Mouse (Mus musculus) forebrain, embryonic 10.5 days (tissue): ENCODE measurements around the gene Insl6. TPM values are rescaled to one million over a fixed set of nuclear protein-coding genes. Genes with fewer than 3 reads are reported as not detected.
A peak's percentile ranks its signal among the peaks of the same experiment; 100 is the strongest.

Experiments used
- DNase-seq: peaks from one replicate; pipeline ENCODE4 v3.0.0-alpha.2; 2017; ENCODE audit warnings: low spot score; ENCODE audit errors: extremely low spot score
- H3K27ac ChIP-seq: fragments of 300-500 bp; sonication (generic); 2 replicates; pipeline ENCODE4 v1.5.1; 2016; ENCODE audit warnings: mild to moderate bottlenecking
- H3K27me3 ChIP-seq: fragments of 300-500 bp; sonication (generic); 2 replicates; pipeline ENCODE4 v1.6.1; 2016; ENCODE audit warnings: mild to moderate bottlenecking; ENCODE audit not compliant: poor library complexity, severe bottlenecking
- H3K36me3 ChIP-seq: fragments of 300-500 bp; sonication (generic); replicated peaks from 2 replicates; pipeline ENCODE4 v1.6.1; 2016; ENCODE audit warnings: mild to moderate bottlenecking, moderate library complexity
- H3K4me1 ChIP-seq: fragments of 300-500 bp; sonication (generic); 2 replicates; pipeline ENCODE4 v1.6.1; 2016
- H3K4me3 ChIP-seq: fragments of 300-500 bp; sonication (generic); 2 replicates; pipeline ENCODE4 v1.5.1; 2016; ENCODE audit warnings: mild to moderate bottlenecking, moderate library complexity
- H3K9me3 ChIP-seq: fragments of 300-500 bp; sonication (generic); 2 replicates; pipeline ENCODE4 v1.6.1; 2016; ENCODE audit warnings: mild to moderate bottlenecking, moderate library complexity
- WGBS: fragments of 180-500 bp; shearing (Covaris S2); methylation state at CpG from one replicate; pipeline ENCODE4 v1.1.7; 2016; 5-methylcytosine and 5-hydroxymethylcytosine counted together
- polyA plus RNA-seq: library from polyadenylated mRNA; unstranded; fragments of >200 nt; fragmentation: Nextera tagmentation; extraction: Ambion mirVana; gene quantifications from 2 replicates; pipeline ENCODE4 v1.2.1, GENCODE M21; 2016

The Insl6 gene
- polyA plus RNA-seq: 5.0 and 5.3 TPM in 2 replicates

DNA sequence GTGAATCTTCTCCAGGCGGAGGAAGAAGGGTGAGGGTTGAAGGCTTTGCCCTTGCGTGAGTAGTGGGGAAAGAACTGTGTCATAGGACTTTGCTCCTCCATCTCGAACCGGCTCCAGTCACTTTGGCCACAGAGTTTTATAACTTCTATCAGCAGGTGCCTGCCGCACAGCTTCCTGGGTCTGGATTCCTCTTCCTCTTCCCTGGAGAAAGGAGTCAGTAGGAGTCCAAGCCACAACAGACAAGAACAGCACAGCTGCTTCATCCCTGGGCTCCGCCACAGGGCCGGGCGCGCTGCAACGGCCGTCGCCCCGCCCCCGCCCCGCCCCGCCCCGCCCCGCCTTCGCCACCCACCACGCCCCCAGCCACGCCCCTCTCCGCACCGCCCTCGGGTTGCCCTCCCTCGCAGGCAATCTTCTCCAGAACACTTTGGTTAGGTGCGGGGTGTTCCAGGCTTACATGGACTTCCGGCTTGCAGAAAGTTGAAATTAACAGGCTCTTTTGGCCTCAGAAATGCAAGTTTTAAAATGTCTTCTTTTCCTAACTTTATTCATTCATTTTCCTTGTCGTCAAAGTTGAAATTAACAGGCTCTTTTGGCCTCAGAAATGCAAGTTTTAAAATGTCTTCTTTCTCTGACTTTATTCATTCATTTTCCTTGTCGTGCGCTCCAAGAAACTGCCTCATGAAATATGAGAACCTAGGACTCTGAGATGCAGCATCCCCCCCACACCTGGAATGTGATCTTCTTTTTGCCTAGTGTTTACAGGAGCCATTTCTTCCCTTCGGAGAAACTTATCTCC, at the start of gene Insl6:
Insl6 (minus strand) TSS at position 304 of the 799 bp plus-strand sequence.
- no peaks in the 10 kb centered on the region for H3K36me3 ChIP-seq
- WGBS: 4% methylated on average over 31 of the region's 31 CpGs
- H3K27me3 ChIP-seq: peaks cover 21% of the 10 kb centered on the region
- H3K4me1 ChIP-seq: peaks cover 21% of the 10 kb centered on the region
- H3K4me3 ChIP-seq: peak within 1 kb of the TSS; percentile 51
- peak; percentile 81 for DNase-seq
- H3K9me3 ChIP-seq: no peaks in the 10 kb centered on the region
- peak within 1 kb of the TSS; percentile 62 for H3K27ac ChIP-seq

DNA sequence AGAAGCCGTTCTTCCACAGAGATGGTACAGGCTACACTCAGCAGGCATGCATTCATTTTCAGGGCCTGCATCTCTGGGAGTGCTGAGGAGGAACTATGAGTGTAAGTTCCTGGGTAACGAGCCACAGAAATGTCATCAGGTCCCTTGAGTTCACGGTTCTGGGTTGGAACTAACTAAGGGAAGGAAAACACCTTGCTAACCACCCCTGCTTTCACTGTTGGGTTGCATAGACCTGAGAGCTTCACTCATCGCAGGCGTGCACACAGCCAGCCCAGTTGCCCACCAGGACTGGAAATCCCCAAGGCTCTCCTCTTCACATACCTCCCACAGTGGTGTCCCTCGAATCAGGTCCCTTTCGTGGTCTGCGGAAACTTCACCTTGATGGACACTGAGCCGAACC, 49.8 kb upstream of the Insl6 start:
- Histone ChIP-seq H3K4me1 (0 out of 2 replicates have a peak, but pooled peaks cover 3% of the 10 kb centered on the region), H3K4me3 (no peak overlapping the region), H3K36me3 (no peaks in the 10 kb centered on the region), H3K27me3 (no peaks in the 10 kb centered on the region), H3K27ac (no peak overlapping the region), H3K9me3 (no peaks in the 10 kb centered on the region)
- WGBS: 91% methylated on average over 9 of the region's 9 CpGs
- no peak for DNase-seq

DNA sequence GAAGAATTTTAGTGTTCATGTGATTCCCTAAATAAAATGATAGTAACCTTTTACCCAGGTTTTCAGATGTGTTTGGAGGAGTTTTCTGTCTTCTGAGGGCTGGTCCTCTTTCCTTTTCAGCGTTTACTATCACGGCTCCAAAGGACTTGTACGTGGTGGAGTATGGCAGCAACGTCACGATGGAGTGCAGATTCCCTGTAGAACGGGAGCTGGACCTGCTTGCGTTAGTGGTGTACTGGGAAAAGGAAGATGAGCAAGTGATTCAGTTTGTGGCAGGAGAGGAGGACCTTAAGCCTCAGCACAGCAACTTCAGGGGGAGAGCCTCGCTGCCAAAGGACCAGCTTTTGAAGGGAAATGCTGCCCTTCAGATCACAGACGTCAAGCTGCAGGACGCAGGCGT, 48.3 kb upstream of the Insl6 start:
- 46% methylated on average over 11 of the region's 11 CpGs for WGBS
- DNase-seq: no peak
- H3K4me3 ChIP-seq: no peak overlapping the region
- H3K36me3 ChIP-seq: no peaks in the 10 kb centered on the region
- 0 out of 2 replicates have a peak, but pooled peaks cover 5% of the 10 kb centered on the region for H3K27me3 ChIP-seq
- 0 out of 2 replicates have a peak, but pooled peaks cover 3% of the 10 kb centered on the region for H3K4me1 ChIP-seq
- no peak overlapping the region for H3K27ac ChIP-seq
- H3K9me3 ChIP-seq: no peaks in the 10 kb centered on the region

DNA sequence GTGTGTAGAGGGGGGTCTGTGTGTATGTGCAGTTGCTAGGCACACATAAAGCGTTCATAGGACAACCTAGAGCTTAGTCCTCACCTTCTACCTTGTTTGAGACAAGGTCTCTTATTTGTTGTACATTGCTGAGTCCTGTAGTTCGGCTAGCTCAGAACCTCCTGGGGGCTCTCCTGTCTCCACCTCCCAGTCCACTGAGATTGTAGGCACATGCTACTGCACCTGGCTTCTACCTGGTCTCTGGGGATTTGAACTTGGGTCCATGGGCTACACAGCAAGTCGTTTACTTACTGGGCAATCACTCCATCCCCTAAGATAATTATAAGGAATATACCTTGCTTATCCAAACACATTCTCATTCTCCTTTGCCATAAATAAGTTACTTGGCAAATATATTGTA, 47.5 kb upstream of the Insl6 start:
- no peak overlapping the region for H3K4me3 ChIP-seq
- WGBS: 94% methylated on average over 3 of the region's 3 CpGs
- H3K27me3 ChIP-seq: peaks cover 14% of the 10 kb centered on the region; the same call in 1 of the 2 replicates
- no peaks in the 10 kb centered on the region for H3K36me3 ChIP-seq
- DNase-seq: no peak
- no peaks in the 10 kb centered on the region for H3K9me3 ChIP-seq
- H3K27ac ChIP-seq: no peak overlapping the region
- H3K4me1 ChIP-seq: peaks cover 3% of the 10 kb centered on the region; the same call in 1 of the 2 replicates

DNA sequence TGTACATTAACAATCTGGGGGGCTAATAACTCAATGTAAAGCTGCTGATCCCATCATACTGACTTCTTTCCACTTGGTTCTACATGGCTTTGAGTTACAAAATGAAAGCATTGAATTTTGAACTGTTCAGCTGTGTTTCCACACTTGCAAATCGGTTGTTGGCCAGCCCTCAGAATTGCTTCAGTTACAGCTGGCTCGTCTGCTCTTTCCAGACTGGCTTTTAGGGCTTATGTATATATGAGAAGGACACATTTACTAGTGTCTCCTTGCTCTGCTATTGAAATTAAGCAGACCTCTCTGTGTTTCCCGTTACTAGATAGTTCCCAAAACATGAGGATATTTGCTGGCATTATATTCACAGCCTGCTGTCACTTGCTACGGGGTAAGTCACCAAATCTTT, 47.0 kb upstream of the Insl6 start:
- Histone ChIP-seq H3K27ac (no peak overlapping the region), H3K9me3 (no peaks in the 10 kb centered on the region), H3K27me3 (peaks cover 18% of the 10 kb centered on the region; the same call in 1 of the 2 replicates), H3K4me3 (no peak overlapping the region), H3K4me1 (peaks cover 8% of the 10 kb centered on the region), H3K36me3 (no peaks in the 10 kb centered on the region)
- WGBS: 88% methylated on average over 4 of the region's 4 CpGs
- DNase-seq: no peak

DNA sequence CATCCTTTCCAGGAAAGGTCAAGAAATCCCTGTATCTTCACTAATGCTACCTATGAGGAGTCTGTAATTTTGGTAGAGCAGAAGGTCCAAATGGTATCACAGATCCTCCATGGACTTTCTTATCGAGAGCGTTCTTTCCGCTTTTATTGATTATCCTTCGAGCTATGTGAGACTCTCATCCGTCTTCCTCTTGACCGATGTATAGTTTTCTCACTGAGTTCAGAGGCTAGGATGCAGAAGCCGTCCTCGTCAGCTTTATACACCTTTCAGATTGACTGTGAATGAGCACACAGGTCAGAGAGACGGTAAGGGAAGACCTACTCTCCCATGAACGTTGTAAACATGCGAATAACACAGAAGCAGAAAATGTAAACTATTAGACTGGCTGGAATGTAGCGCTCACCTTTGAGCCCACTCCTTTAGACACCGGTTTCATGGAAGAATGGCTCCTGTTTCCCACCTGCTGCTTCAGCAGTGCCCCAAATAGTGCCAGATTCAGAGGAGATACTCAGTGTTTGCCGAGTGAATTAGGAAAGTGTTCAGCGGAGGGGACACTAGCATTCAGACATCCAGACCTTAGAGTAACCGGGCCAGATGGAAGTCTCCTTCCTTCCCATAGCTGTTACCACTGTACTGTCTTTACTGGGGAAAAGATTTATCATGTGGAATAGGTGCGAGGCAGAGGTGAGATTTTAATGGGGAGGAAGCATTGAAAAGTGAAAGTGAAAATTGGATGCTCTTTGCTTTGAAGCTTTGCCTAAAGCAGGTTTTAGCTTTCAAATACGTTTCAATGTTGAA, 46.3 kb upstream of the Insl6 start:
- H3K27ac ChIP-seq: no peak overlapping the region
- WGBS: 87% methylated on average over 18 of the region's 18 CpGs
- no peaks in the 10 kb centered on the region for H3K36me3 ChIP-seq
- no peak overlapping the region for H3K4me3 ChIP-seq
- no peaks in the 10 kb centered on the region for H3K9me3 ChIP-seq
- H3K4me1 ChIP-seq: peaks cover 13% of the 10 kb centered on the region
- peaks cover 24% of the 10 kb centered on the region; the same call in 1 of the 2 replicates for H3K27me3 ChIP-seq
- DNase-seq: no peak

DNA sequence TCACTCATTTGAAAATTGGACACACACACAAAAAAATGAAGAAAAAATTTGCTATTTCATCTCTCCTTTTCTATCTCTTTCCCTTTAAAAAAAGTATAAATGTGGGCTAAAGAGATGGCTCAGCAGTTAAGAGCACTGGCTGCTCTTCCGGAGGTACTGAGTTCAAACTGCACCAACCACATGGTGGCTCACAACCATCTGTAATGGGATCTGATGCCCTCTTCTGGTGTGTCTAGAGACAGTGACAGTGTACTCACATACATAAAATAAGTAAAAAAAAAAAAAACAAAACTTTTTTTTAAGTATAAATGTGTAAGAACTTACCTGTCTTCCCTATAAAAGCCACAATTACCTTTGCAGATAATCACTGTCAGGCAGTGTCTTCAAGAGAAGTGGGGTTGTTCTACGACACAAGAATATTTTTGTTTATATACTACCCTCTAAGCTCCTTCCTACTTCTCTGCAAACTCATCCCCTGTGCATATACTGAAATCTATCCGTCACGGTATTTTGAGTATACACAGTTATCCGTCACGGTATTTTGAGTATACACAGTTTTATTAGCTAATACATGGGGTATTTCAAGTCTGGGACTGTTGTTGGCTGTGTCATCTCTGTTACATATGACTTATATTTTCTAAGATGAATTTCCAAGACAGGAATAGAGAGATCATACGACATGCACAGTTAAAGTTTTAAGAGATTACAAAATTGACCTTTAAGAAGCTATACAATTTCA, 45.6 kb upstream of the Insl6 start:
- Histone ChIP-seq H3K4me3 (no peak overlapping the region), H3K9me3 (no peaks in the 10 kb centered on the region), H3K27me3 (peaks cover 31% of the 10 kb centered on the region), H3K36me3 (no peaks in the 10 kb centered on the region), H3K27ac (no peak overlapping the region), H3K4me1 (peaks cover 13% of the 10 kb centered on the region)
- 90% methylated on average over 7 of the region's 7 CpGs for WGBS
- DNase-seq: no peak

DNA sequence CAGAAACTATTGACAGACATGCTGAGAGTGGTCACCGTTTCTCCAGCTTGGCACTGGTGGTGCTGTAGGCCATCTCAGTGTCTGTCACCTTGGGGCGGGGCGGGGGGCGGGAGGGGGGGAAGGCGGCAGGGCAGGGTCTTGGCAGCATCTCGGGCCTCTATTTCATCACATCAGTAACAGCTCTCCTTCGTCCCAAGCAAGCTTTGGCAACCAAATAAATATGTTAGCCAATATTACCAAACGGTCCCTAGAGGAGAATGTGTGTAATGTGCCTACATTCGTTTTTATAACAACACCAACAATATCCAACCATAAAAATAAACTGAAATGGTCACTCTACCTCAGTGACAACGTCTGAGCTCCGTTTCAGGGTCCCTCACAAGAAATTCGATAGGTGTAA, 45.0 kb upstream of the Insl6 start:
- peaks cover 13% of the 10 kb centered on the region for H3K4me1 ChIP-seq
- no peak for DNase-seq
- 82% methylated on average over 12 of the region's 12 CpGs for WGBS
- no peak overlapping the region for H3K27ac ChIP-seq
- H3K4me3 ChIP-seq: no peak overlapping the region
- H3K36me3 ChIP-seq: no peaks in the 10 kb centered on the region
- H3K27me3 ChIP-seq: peaks cover 32% of the 10 kb centered on the region
- no peaks in the 10 kb centered on the region for H3K9me3 ChIP-seq

DNA sequence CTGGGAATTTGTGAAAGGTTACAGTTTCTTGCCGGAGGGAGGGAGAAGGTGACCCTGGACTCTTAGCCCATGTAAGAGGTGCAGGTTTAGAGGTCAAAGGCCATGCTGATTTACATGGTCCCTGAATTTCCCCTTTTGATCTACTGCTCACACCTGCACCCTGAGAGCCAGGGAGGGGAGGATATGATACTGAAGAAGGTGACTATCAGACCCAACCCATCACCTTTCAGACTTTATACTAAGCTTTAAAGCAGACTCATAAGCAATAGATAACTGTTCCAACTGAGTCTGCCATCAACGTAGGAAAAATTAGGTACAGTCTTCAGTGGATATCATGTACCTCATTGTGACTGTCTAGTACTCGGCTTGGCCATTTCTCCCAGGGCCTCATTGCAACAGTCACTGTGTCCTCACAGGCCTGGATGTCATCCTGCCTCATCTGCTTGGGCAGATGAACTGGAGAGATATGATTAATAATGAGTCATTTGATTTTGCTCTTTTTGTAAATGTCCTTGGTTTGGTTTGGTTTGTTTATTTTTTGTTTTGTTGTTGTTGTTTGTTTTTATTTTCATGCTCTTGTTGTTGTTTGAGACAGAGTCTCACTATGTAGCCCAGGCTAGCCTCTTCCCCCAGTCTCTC, 43.6 kb upstream of the Insl6 start:
- peaks cover 40% of the 10 kb centered on the region for H3K27me3 ChIP-seq

DNA sequence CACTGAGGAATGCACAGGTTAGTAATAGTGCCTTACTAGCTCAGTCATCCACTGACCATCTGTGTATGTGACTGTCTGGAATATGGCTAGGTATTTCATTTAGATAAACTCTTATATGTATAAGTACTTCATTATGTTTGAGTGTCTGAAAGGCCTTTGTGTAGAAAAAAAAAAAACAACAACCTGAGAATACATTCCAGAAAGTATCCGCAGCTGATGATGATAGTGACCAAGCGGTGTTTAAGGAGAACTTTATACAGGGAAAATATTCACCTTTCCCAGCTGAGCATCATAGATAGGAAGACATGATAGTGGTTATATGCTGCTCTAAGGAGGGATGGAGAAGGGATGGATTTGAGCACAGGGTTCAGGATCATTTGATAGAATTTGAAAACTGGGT, 42.9 kb upstream of the Insl6 start:
- DNase-seq: no peak

More for the DNA sequence above, 43.6 kb upstream of the Insl6 start:
- Histone ChIP-seq H3K27ac (no peak overlapping the region), H3K4me3 (no peak overlapping the region), H3K9me3 (no peaks in the 10 kb centered on the region), H3K36me3 (no peaks in the 10 kb centered on the region), H3K4me1 (peaks cover 13% of the 10 kb centered on the region)
- whole genome bisulfite sequencing: 78% methylated on average over 3 of the region's 3 CpGs
- no peak for DNase-seq

DNA sequence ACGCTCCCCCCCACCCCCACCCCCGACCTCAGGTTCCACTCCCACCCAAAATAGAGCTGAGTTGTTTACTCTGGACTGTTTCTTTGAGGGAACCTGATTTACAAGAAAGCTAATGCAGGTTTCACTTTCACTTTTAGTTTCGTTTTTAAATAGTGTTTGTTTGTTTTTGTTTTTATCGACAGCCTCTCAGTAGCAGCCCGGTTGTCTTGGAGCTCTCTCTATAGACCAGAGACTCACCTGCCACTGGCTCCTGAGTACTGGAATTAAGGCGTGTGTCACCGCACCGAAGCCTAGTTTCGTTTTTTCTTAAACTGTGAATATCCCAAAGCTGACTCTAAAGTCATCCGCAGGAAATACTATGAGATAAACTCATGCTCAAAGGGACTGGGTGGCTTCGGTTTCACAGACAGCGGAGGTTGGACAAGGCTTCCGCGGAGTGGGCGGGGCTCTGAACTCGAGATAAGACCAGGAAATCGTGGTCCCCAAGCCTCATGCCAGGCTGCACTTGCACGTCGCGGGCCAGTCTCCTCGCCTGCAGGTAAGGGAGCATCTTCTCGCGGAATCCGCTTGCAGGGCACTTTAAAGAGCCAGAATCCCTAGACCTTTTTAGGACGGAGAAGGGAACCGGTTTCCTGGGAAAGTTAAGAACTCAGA, 41.9 kb upstream of the Insl6 start, which contains the start of the genes Plgrkt and Cd274:
Plgrkt (minus strand) TSS at position 422 of the 654 bp plus-strand sequence.
Cd274 (plus strand) TSS at position 487 of the 654 bp plus-strand sequence.
- Histone ChIP-seq H3K36me3 (no peaks in the 10 kb centered on the region), H3K4me1 (peaks cover 16% of the 10 kb centered on the region), H3K9me3 (no peaks in the 10 kb centered on the region), H3K27ac (no peak within 1 kb of the TSS), H3K27me3 (peaks cover 40% of the 10 kb centered on the region), H3K4me3 (peak within 1 kb of the TSS; percentile 52)
- DNase-seq: peak; percentile 35
- WGBS: 5% methylated on average over 26 of the region's 26 CpGs

More for the DNA sequence above, 42.9 kb upstream of the Insl6 start:
- Histone ChIP-seq H3K9me3 (no peaks in the 10 kb centered on the region), H3K27me3 (peaks cover 40% of the 10 kb centered on the region), H3K27ac (no peak overlapping the region), H3K36me3 (no peaks in the 10 kb centered on the region), H3K4me3 (no peak overlapping the region), H3K4me1 (peaks cover 10% of the 10 kb centered on the region)
- 87% methylated on average over 2 of the region's 2 CpGs for WGBS
